ENCODE assay signal across 8 mouse cellular contexts in the genomic region with DNA sequence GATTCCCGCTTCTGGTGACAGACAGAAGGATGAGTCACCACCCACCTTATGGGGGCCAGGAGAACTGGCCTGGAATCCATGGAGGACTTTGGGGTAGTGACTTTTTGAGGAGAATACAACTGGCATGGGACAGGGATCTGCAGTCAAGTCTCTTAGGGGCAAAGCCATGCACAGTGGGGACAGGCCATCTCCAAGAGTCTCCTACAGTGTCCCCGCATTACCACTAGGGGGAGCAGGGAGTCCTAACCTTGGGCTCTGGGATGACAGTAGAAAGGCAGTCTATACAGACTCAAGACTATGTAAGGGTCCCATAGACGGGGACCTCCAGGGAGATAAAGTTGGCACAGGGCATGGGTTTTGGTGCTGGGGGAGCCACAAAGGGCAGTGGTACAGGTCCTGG. TPM values are rescaled to one million over a fixed set of nuclear protein-coding genes. Genes with fewer than 3 reads are reported as not detected.
A peak's percentile ranks its signal among the peaks of the same experiment; 100 is the strongest.
DNase-seq lines count a peak whose midpoint lies in the region; ATAC-seq and TF ChIP-seq lines count a peak whose summit lies in the region.

No protein-coding gene starts in this region.

- H3K9ac ChIP-seq in intestine, postnatal 0 days (ENCODE audit: low read depth, low read length) = no peak overlapping the region
- H3K9ac ChIP-seq in stomach, embryonic 16.5 days (ENCODE audit: low read length) = no peak overlapping the region

- TF ChIP-seq POLR2A in cortical plate, adult 2 months (IDR thresholded peaks at IDR 0.05; ENCODE audit: extremely low read depth, insufficient read depth, low read length) = no peak

- DNase-seq in B cell, adult 2 months = peak; percentile 76 to 78
- peak; percentile 46 for DNase-seq in gastrocnemius, postnatal 25 days
- DNase-seq in liver = peak; percentile 68
- peak; percentile 69 for DNase-seq in naive thymus-derived CD4-positive, alpha-beta T cell, adult 2 months (ENCODE audit: low read depth)

- no peaks in the 10 kb centered on the region for H3K36me3 ChIP-seq in intestine, postnatal 0 days (ENCODE audit: control insufficient read depth, insufficient read depth)
- H3K36me3 ChIP-seq in stomach, embryonic 16.5 days (ENCODE audit: control insufficient read depth, insufficient read depth, low read length) = no peaks in the 10 kb centered on the region

- H3K4me3 ChIP-seq in cortical plate, adult 2 months (ENCODE audit: insufficient read depth, low read length) = no peak overlapping the region
- H3K4me3 ChIP-seq in intestine, postnatal 0 days (ENCODE audit: low read depth, low read length) = no peak overlapping the region
- H3K4me3 ChIP-seq in stomach, embryonic 16.5 days (replicated peaks; ENCODE audit: low read length) = no peak overlapping the region

- no peak overlapping the region for H3K4me2 ChIP-seq in intestine, postnatal 0 days (replicated peaks; ENCODE audit: low read depth)
- no peak overlapping the region for H3K4me2 ChIP-seq in stomach, embryonic 16.5 days (ENCODE audit: low read depth, low read length)

- no peaks in the 10 kb centered on the region for H3K9me3 ChIP-seq in intestine, postnatal 0 days (ENCODE audit: control insufficient read depth)
- H3K9me3 ChIP-seq in stomach, embryonic 16.5 days (replicated peaks; ENCODE audit: control insufficient read depth, low read length) = no peaks in the 10 kb centered on the region

- ATAC-seq in activated CD4-positive, CD25-positive, alpha-beta regulatory T cell, adult 4 months = peak; percentile 61
- ATAC-seq in intestine, postnatal 0 days = peak; percentile 42; the same call in 1 of the 2 replicates
- peak; percentile 56; the same call in 1 of the 2 replicates for ATAC-seq in stomach, embryonic 16.5 days (ENCODE audit: insufficient read depth, low FRiP score)

- peaks cover 39% of the 10 kb centered on the region for H3K27me3 ChIP-seq in intestine, postnatal 0 days (replicated peaks; ENCODE audit: control insufficient read depth, insufficient read depth, low read length)
- H3K27me3 ChIP-seq in stomach, embryonic 16.5 days (ENCODE audit: control insufficient read depth, insufficient read depth, low read length) = peaks cover 38% of the 10 kb centered on the region

- peaks cover 4% of the 10 kb centered on the region; the same call in 1 of the 2 replicates for H3K4me1 ChIP-seq in cortical plate, adult 2 months (ENCODE audit: control insufficient read depth, insufficient read depth, low read length)
- no peaks in the 10 kb centered on the region for H3K4me1 ChIP-seq in intestine, postnatal 0 days (replicated peaks; ENCODE audit: control insufficient read depth, insufficient read depth, low read length)
- H3K4me1 ChIP-seq in stomach, embryonic 16.5 days (ENCODE audit: control insufficient read depth, insufficient read depth, low read length) = peaks cover 11% of the 10 kb centered on the region

- 36% methylated on average over 3 of the region's 3 CpGs for WGBS in intestine, postnatal 0 days
- 36% methylated on average over 3 of the region's 3 CpGs for WGBS in stomach, embryonic 16.5 days

- TF ChIP-seq CTCF in cortical plate, adult 2 months (IDR thresholded peaks at IDR 0.05; ENCODE audit: extremely low read depth, insufficient read depth, low read length) = peak; percentile 93
- peak; percentile 93 for TF ChIP-seq CTCF in intestine, postnatal 0 days (IDR thresholded peaks at IDR 0.05; ENCODE audit: low read depth)

- no peak overlapping the region for H3K27ac ChIP-seq in cortical plate, adult 2 months (ENCODE audit: insufficient read depth, low read length)
- H3K27ac ChIP-seq in intestine, postnatal 0 days (ENCODE audit: low read depth, low read length) = no peak overlapping the region
- H3K27ac ChIP-seq in stomach, embryonic 16.5 days (ENCODE audit: low read length) = no peak overlapping the region

RNA-seq across cellular contexts. Expression of a gene that starts 3.9 kb away (rescaled TPM):
- not detected for polyA plus RNA-seq in activated CD4-positive, CD25-positive, alpha-beta regulatory T cell, adult 4 months (2017; shearing (Covaris generic))
- 0.11 and 0.21 TPM in 2 replicates for polyA plus RNA-seq in cortical plate, adult 2 months (2012; rRNA removed)
- total RNA-seq in gastrocnemius, postnatal 25 days (2021) = 100 to 1,000 TPM in 1 of 2 experiments, 10 to 100 TPM in 1; 87.8 to 132 TPM
- polyA plus RNA-seq in intestine, postnatal 0 days (2015; fragmentation: Nextera tagmentation; extraction: Ambion mirVana) = 1.3 and 1.8 TPM in 2 replicates
- polyA plus RNA-seq in stomach, embryonic 16.5 days (2015; fragmentation: Nextera tagmentation; extraction: Ambion mirVana) = 0.37 and 2.6 TPM in 2 replicates

RNA-seq across cellular contexts. Expression of a gene that starts 19.3 kb away (rescaled TPM):
- polyA plus RNA-seq in activated CD4-positive, CD25-positive, alpha-beta regulatory T cell, adult 4 months (2017; shearing (Covaris generic)) = not detected
- 0.90 and 1.3 TPM in 2 replicates for polyA plus RNA-seq in cortical plate, adult 2 months (2012; rRNA removed)
- total RNA-seq in gastrocnemius, postnatal 25 days (2021) = 1 to 10 TPM; 2.3 to 3.6 TPM
- 2.7 and 3.1 TPM in 2 replicates for polyA plus RNA-seq in intestine, postnatal 0 days (2015; fragmentation: Nextera tagmentation; extraction: Ambion mirVana)
- polyA plus RNA-seq in stomach, embryonic 16.5 days (2015; fragmentation: Nextera tagmentation; extraction: Ambion mirVana) = 2.1 and 3.6 TPM in 2 replicates

RNA-seq across cellular contexts. Expression of a gene that starts 25.0 kb away (rescaled TPM):
- polyA plus RNA-seq in activated CD4-positive, CD25-positive, alpha-beta regulatory T cell, adult 4 months (2017; shearing (Covaris generic)) = not detected
- 0.19 and 0.26 TPM in 2 replicates for polyA plus RNA-seq in cortical plate, adult 2 months (2012; rRNA removed)
- total RNA-seq in gastrocnemius, postnatal 25 days (2021) = under 1 TPM; 0.08 to 0.18 TPM
- not detected in 2 replicates for polyA plus RNA-seq in intestine, postnatal 0 days (2015; fragmentation: Nextera tagmentation; extraction: Ambion mirVana)
- 0.03 TPM in 1 of 2 replicates, not detected in the other for polyA plus RNA-seq in stomach, embryonic 16.5 days (2015; fragmentation: Nextera tagmentation; extraction: Ambion mirVana)

RNA-seq across cellular contexts. Expression of a gene that starts 48.8 kb away (rescaled TPM):
- 10 to 100 TPM; 42.0 to 57.3 TPM for polyA plus RNA-seq in activated CD4-positive, CD25-positive, alpha-beta regulatory T cell, adult 4 months (2017; shearing (Covaris generic))
- polyA plus RNA-seq in cortical plate, adult 2 months (2012; rRNA removed) = 18.4 and 20.6 TPM in 2 replicates
- 10 to 100 TPM in 1 of 2 experiments, 1 to 10 TPM in 1; 9.8 to 13.9 TPM for total RNA-seq in gastrocnemius, postnatal 25 days (2021)
- 20.2 and 23.1 TPM in 2 replicates for polyA plus RNA-seq in intestine, postnatal 0 days (2015; fragmentation: Nextera tagmentation; extraction: Ambion mirVana)
- polyA plus RNA-seq in stomach, embryonic 16.5 days (2015; fragmentation: Nextera tagmentation; extraction: Ambion mirVana) = 18.1 and 18.2 TPM in 2 replicates

RNA-seq across cellular contexts. Expression of a gene that starts 51.7 kb away (rescaled TPM):
- polyA plus RNA-seq in activated CD4-positive, CD25-positive, alpha-beta regulatory T cell, adult 4 months (2017; shearing (Covaris generic)) = 10 to 100 TPM; 37.7 to 41.9 TPM
- 84.0 and 90.3 TPM in 2 replicates for polyA plus RNA-seq in cortical plate, adult 2 months (2012; rRNA removed)
- 10 to 100 TPM; 30.1 to 35.8 TPM for total RNA-seq in gastrocnemius, postnatal 25 days (2021)
- 51.2 TPM in 2 replicates for polyA plus RNA-seq in intestine, postnatal 0 days (2015; fragmentation: Nextera tagmentation; extraction: Ambion mirVana)
- polyA plus RNA-seq in stomach, embryonic 16.5 days (2015; fragmentation: Nextera tagmentation; extraction: Ambion mirVana) = 113 and 115 TPM in 2 replicates
